ENCODE assay signal across 15 mouse cellular contexts in genomic region chr12:87093249-87093648, GRCm38 (mm10). TPM values are rescaled to one million over a fixed set of nuclear protein-coding genes. Genes with fewer than 3 reads are reported as not detected.
DNase-seq lines count a peak whose midpoint lies in the region; ATAC-seq and TF ChIP-seq lines count a peak whose summit lies in the region.
"Had no signal": no experiment of that assay in that cellular context is flagged by ENCODE, and none has a peak within 500 bp of the region (broad histone marks: within the 10 kb centered on the region; RNA-seq: fewer than 3 reads in every experiment).

No protein-coding gene starts in this region.

- in situ Hi-C loops in Patski (cut with MboI; ENCODE audit: low pct_unique_long_range_greater_than_20kb): no loop called here

- peak; percentile 16 for ATAC-seq in Patski

- CTCF ChIA-PET in Patski (lab: Charles Lee): interaction anchor here (0.5 kb wide), 1 partner anchor 161 kb away, joined by 3 read pairs; no protein-coding TSS in a partner anchor

- peak; percentile 46 for DNase-seq in cerebellum, adult 11-12 months
- DNase-seq in cerebellum, postnatal 4 days (ENCODE audit: low spot score in 2 of 2): no peak
- DNase-seq in left cerebral cortex, adult 18-20 months (ENCODE audit: low spot score in 2 of 2): peak; percentile 29 to 32
- no peak for DNase-seq in left cerebral cortex, adult 11 months (ENCODE audit: low spot score)
- no peak for DNase-seq in Patski (ENCODE audit: low read depth, low spot score)
- peak; percentile 38 to 59 for DNase-seq in kidney, postnatal 36 days
- DNase-seq in embryo, embryonic 11 days: no peak
- no peak for DNase-seq in thymus, postnatal 14 days
- DNase-seq: liver; spleen, adult 18-20 months; thymus, adult 2 months had no signal

- no peak for TF ChIP-seq CTCF in Patski (IDR thresholded peaks at IDR 0.05)

- POLR2A ChIA-PET in Patski (lab: Charles Lee): no interaction called here

- H3K27me3 ChIP-seq in Patski: no peaks in the 10 kb centered on the region
- H3K27me3 ChIP-seq: embryonic facial prominence, embryonic 13.5 days; forebrain, embryonic 12.5 days had no signal

RNA-seq across cellular contexts. Expression of gene Ngb, which starts 9.1 kb away (rescaled TPM):
- 10 to 100 TPM in 1 of 2 experiments, 1 to 10 TPM in 1; 6.2 to 11.6 TPM for total RNA-seq in left cerebral cortex, adult 18-20 months (2021)
- polyA plus RNA-seq in Patski (2021): 0.49 TPM
- total RNA-seq: megakaryocyte, adult 5-6 weeks had no signal
- polyA plus RNA-seq: heart, postnatal 0 days had no signal

RNA-seq across cellular contexts. Expression of gene Gstz1, which starts 53.7 kb away (rescaled TPM):
- 10 to 100 TPM; 48.2 to 51.6 TPM for total RNA-seq in left cerebral cortex, adult 18-20 months (2021)
- polyA plus RNA-seq in Patski (2021): 36.7 TPM

RNA-seq across cellular contexts. Expression of gene Pomt2, which starts 54.5 kb away (rescaled TPM):
- 10 to 100 TPM; 16.0 to 18.7 TPM for total RNA-seq in left cerebral cortex, adult 18-20 months (2021)
- 14.5 TPM for polyA plus RNA-seq in Patski (2021)

Comparison
In these comparisons a context has a peak if more than half of its experiments do, and no peak if none do; other contexts are left out.
1. DNase-seq: peak in cerebellum, adult 11-12 months (single experiment), left cerebral cortex, adult 18-20 months (2 of 2) and kidney, postnatal 36 days (2 of 2); none in cerebellum, postnatal 4 days (0 of 2), left cerebral cortex, adult 11 months (single experiment), Patski (single experiment), embryo, embryonic 11 days (single experiment) and thymus, postnatal 14 days (single experiment).